Mouse (Mus musculus): ENCODE results near the gene Zfp296. TPM values are rescaled to one million over a fixed set of nuclear protein-coding genes. Genes with fewer than 3 reads are reported as not detected.

Gene Zfp296
- total RNA-seq (2023), result 1 to 10 TPM; 3.0 to 3.5 TPM

DNA sequence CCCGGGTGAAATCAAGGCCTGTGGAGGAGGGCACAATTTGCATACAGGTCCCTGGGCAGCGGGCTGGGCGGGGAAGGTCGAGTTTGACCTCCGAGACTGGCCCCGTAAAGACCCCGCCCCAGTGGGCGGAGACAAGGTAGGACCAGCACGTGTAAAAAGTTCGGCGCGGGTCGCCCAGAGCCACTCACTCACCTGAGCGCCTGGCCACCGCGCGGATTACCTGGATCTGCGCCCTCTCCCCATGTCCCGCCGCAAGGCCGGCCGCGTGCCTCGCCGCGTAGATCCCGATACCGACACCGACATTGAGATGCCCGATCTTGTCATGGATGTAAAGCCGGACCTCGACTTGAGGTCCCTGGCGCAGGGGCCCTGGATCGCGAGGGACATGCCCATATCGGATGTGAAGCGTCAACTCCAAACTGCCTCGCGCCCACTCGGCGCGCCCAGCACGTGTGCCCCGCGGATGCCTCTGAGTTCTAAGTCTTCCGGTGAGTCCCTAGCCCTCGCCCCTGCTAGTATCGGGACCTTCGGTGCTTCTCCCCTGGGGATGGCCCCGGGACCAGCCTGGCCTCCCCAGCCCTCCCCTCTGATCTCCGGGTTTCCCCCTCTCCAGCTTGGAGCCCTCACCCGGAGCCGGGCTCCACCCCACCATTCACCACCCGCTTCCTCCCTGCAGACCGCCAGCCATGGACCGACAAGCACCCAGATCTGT lies at the start of gene Zfp296, which contains the start of gene Gemin7:
Zfp296 (plus strand) TSS at position 147 of the 712 bp plus-strand sequence.
Gemin7 (minus strand) TSS at position 455 of the 712 bp plus-strand sequence.

DNA sequence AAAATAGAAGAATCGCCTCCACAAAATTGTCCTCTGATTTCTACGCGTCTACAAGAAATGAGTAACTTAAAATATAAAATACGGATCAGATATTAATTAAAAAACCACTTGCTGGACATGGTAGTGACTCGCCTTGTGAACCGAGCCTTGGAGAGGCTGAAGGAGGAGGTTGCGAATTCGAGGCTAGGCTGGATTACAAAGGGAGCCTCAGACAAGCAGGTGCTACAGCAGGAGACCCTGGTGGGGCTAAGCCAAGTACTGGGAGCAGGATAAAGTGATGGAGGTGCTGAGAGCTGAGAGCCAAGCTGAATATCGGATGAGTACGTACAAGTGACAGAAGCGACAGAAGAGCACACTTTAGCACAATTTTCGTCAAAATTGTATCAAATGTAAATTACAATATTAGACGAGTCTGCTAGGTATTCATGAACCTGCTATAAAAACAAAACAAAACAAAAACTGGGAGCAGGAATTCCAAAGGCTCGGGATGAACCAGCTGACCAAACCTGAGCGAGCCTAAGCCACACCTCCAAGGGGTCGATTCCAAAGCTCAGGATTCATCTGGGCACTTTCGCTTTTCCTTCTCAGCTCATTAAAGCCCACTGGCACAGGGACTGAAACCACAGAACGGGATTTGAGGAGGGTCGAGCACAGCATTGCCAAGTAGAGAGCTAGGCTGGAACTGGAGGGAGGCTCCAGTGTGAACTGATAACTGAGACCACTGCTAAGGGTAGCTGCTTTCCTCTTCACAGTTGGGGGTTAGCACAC lies 14.3 kb upstream of the Zfp296 start, which contains the start of gene Ppp1r37:
Ppp1r37 (minus strand) TSS at position 434 of the 768 bp plus-strand sequence.

DNA sequence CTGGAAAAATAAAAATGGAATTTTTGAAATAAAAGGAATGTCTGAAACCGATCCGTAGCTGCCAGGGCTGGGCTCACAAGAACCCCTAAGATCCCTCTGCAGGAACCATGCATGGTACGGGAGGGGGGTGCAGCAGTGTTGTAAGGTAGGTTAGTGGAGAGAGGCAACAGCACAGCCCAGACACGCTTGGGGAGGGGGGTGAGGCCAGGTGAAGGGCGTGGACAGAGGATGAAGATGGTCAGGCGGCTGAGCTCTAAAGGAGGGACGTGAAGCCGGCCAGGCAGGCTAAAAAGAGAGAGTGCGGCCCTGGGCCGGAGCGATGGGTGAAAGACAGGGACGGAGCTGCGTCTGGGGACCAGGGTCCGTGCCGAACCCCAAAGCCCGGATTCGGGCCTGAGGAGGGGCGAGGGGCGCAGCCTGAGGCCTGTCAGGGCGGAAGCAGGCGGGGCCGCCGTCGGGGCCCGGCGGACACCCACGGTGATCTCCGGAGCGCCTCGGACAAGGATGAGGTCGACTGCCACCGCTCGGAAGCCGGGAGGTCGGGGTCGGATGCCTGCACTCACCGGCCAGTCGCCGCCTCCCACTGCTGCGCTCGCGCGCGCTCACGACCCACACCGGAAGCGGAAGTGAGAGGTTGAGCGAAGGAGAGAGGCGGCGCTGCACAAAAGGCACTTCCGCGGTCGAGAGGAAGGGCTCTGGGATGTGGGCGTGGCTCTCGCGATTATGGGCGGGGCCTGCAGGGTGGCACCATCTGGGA lies 26.9 kb downstream of the Zfp296 start, which contains the start of gene Clasrp:
Clasrp (minus strand) TSS at position 638 of the 757 bp plus-strand sequence.

DNA sequence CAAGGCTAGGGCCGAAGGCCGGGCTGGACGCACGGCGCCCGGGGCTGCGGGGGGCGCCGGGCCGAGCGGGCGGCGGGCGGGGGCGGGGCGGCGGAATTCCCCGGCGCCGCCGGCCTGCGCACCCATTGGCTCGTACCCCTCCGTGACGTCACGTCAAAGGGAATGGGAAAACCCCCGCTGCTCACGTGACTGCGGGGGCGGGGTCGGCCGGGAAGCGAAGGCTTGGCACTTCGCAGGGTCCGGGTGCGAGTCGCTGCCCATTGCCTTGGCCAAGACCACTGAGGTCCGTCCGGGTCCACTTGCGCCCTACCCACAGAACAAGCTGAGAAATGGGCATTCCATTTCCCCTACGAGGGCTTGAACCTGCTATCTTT lies 52.3 kb downstream of the Zfp296 start, which contains the start of gene Relb:
Relb (minus strand) TSS at position 78 of the 374 bp plus-strand sequence.

Other genes with a start within 250 kb of the Zfp296 start
- gene Ercc1, start 232.5 kb upstream of the Zfp296 start, total RNA-seq (2023), result 10 to 100 TPM; 16.8 to 19.7 TPM
- gene Cd3eap, start 217.8 kb upstream of the Zfp296 start, total RNA-seq (2023), result 1 to 10 TPM; 5.5 to 5.8 TPM
- 1 to 10 TPM; 2.9 to 5.6 TPM for gene Ppp1r13l, start 217.5 kb upstream of the Zfp296 start, total RNA-seq (2023)
- 10 to 100 TPM; 13.2 to 23.6 TPM for gene Ercc2, start 195.3 kb upstream of the Zfp296 start, total RNA-seq (2023)
- gene Klc3, start 173.2 kb upstream of the Zfp296 start, total RNA-seq (2023), result not detected
- 1 to 10 TPM; 3.4 to 4.7 TPM for gene Ckm, start 172.5 kb upstream of the Zfp296 start, total RNA-seq (2023)
- 10 to 100 TPM; 26.4 to 28.6 TPM for gene Mark4, start 118.5 kb upstream of the Zfp296 start, total RNA-seq (2023)
- under 1 TPM; 0.24 to 0.35 TPM for gene Exoc3l2, start 114.0 kb upstream of the Zfp296 start, total RNA-seq (2023)
- gene Bloc1s3, start 68.9 kb upstream of the Zfp296 start, total RNA-seq (2023), result 1 to 10 TPM; 7.4 to 7.9 TPM
- gene Trappc6a, start 68.9 kb upstream of the Zfp296 start, total RNA-seq (2023), result 10 to 100 TPM; 22.1 to 24.5 TPM
- not detected for gene Nkpd1, start 59.4 kb upstream of the Zfp296 start, total RNA-seq (2023)
- 10 to 100 TPM; 31.9 to 36.5 TPM for gene Ppp1r37, start 14.2 kb upstream of the Zfp296 start, total RNA-seq (2023)
- gene Gemin7, start 308 bp downstream of the Zfp296 start, total RNA-seq (2023), result 10 to 100 TPM; 53.1 to 56.2 TPM
- gene Clasrp, start 27.2 kb downstream of the Zfp296 start, total RNA-seq (2023), result 10 to 100 TPM; 51.8 to 52.1 TPM
- gene Relb, start 52.2 kb downstream of the Zfp296 start, total RNA-seq (2023), result 10 to 100 TPM; 13.5 to 14.1 TPM
- 10 to 100 TPM; 57.6 to 60.6 TPM for gene Clptm1, start 87.7 kb downstream of the Zfp296 start, total RNA-seq (2023)
- gene Apoc2, start 100.7 kb downstream of the Zfp296 start, total RNA-seq (2023), result 10 to 100 TPM; 52.2 to 56.0 TPM
- gene Gm44805, start 104.1 kb downstream of the Zfp296 start, total RNA-seq (2023), result not detected
- not detected for gene Apoc4, start 104.2 kb downstream of the Zfp296 start, total RNA-seq (2023)
- 1 to 10 TPM; 3.8 to 5.7 TPM for gene Apoc1, start 115.4 kb downstream of the Zfp296 start, total RNA-seq (2023)
- 10 to 100 TPM; 95.8 to 99.6 TPM for gene Apoe, start 121.9 kb downstream of the Zfp296 start, total RNA-seq (2023)
- 10 to 100 TPM; 28.6 to 35.3 TPM for gene Tomm40, start 138.2 kb downstream of the Zfp296 start, total RNA-seq (2023)
- gene Nectin2, start 173.2 kb downstream of the Zfp296 start, total RNA-seq (2023), result under 1 TPM; 0.38 to 0.55 TPM
- not detected for gene Bcam, start 193.7 kb downstream of the Zfp296 start, total RNA-seq (2023)
- gene Cblc, start 219.5 kb downstream of the Zfp296 start, total RNA-seq (2023), result not detected
- gene Bcl3, start 245.5 kb downstream of the Zfp296 start, total RNA-seq (2023), result 10 to 100 TPM; 19.6 to 41.8 TPM